Mouse (Mus musculus) small intestine, adult 2 months (tissue): ENCODE results near the gene Arhgap4.

Experiments used
- CTCF ChIP-seq: fragments of 200-500 bp; IDR thresholded peaks from 2 replicates; pipeline ENCODE4 v1.5.1; 2012; ENCODE audit warnings: low read depth, mild to moderate bottlenecking, control low read depth, inconsistent platforms, low read length, moderate library complexity, mixed read lengths; ENCODE audit not compliant: insufficient replicate concordance, insufficient read length; ENCODE audit errors: extremely low read depth
- POLR2A ChIP-seq: fragments of 200-500 bp; IDR thresholded peaks from 2 replicates; pipeline ENCODE4 v1.6.1; 2012; ENCODE audit warnings: low read depth, mild to moderate bottlenecking, control low read depth, inconsistent platforms, low read length, moderate library complexity

DNA sequence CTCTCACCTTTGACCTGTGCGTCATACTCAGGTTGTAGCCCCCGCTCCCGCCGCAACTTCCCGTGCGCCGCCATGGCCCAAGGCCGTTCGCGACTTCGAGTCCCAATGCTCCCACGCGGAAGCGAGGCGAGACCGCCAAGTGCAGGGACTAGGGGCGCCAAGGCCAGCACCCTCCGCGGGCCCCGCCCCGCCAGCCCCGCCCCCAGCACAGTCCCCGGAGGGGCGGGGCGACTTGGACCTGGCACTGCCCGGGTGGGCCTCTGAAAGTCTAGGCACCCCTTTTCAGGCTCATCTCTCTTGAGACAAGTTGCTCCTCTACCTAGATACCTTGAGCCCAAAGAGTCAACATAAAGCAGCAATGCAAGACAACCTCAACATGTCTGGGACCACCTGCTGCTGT, 10.5 kb downstream of the Arhgap4 start:
- TF ChIP-seq CTCF: no peak
- TF ChIP-seq POLR2A: no peak
